Mouse (Mus musculus) limb, embryonic 14.5 days (tissue): ENCODE data around the gene Foxj3. TPM values are rescaled to one million over a fixed set of nuclear protein-coding genes. Genes with fewer than 3 reads are reported as not detected.

Experiments
- ATAC-seq: fragments of 200-750 bp; cut with Nextera tagmentation; 2 replicates; pipeline ENCODE4 v1.8.0; 2017; ENCODE audit warnings: low read depth, moderate number of reproducible peaks, moderate TSS enrichment; ENCODE audit not compliant: low FRiP score
- DNase-seq: peaks from one replicate; pipeline ENCODE4 v3.0.0-alpha.2; 2015; ENCODE audit warnings: low spot score
- H3K27ac ChIP-seq: fragments of 300-500 bp; sonication (generic); replicated peaks from 2 replicates; pipeline ENCODE4 v1.5.1; 2014; ENCODE audit warnings: low read depth, mild to moderate bottlenecking, low read length, moderate library complexity, mixed read lengths
- H3K27me3 ChIP-seq: fragments of 300-500 bp; sonication (generic); 2 replicates; pipeline ENCODE4 v1.6.1; 2014; ENCODE audit warnings: low read length, mixed read lengths; ENCODE audit not compliant: control insufficient read depth, insufficient read depth
- H3K36me3 ChIP-seq: fragments of 300-500 bp; sonication (generic); 2 replicates; pipeline ENCODE4 v1.6.1; 2014; ENCODE audit warnings: mild to moderate bottlenecking, low read length, moderate library complexity, mixed read lengths; ENCODE audit not compliant: control insufficient read depth, insufficient read depth
- H3K4me1 ChIP-seq: fragments of 300-500 bp; sonication (generic); 2 replicates; pipeline ENCODE4 v1.6.1; 2014; ENCODE audit warnings: antibody characterized with exemption, low read length, mixed read lengths; ENCODE audit not compliant: control insufficient read depth, insufficient read depth
- H3K4me2 ChIP-seq: fragments of 300-500 bp; sonication (generic); replicated peaks from 2 replicates; pipeline ENCODE4 v1.6.1; 2014; ENCODE audit warnings: low read depth, mild to moderate bottlenecking, low read length, moderate library complexity; ENCODE audit not compliant: severe bottlenecking
- H3K4me3 ChIP-seq: fragments of 300-500 bp; sonication (generic); replicated peaks from 2 replicates; pipeline ENCODE4 v1.5.1; 2014; ENCODE audit warnings: low read length
- H3K9ac ChIP-seq: fragments of 300-500 bp; sonication (generic); 2 replicates; pipeline ENCODE4 v1.6.1; 2014; ENCODE audit warnings: mild to moderate bottlenecking, low read depth, low read length, moderate library complexity; ENCODE audit not compliant: severe bottlenecking
- H3K9me3 ChIP-seq: fragments of 300-500 bp; sonication (generic); 2 replicates; pipeline ENCODE4 v1.6.1; 2016; ENCODE audit warnings: low read length; ENCODE audit not compliant: control insufficient read depth
- POLR2A ChIP-seq: fragments of 200-500 bp; IDR thresholded peaks from 2 replicates; pipeline ENCODE4 v1.8.0; 2012; ENCODE audit warnings: inconsistent platforms, mild to moderate bottlenecking, moderate library complexity, borderline replicate concordance; ENCODE audit not compliant: insufficient read depth, insufficient read length; ENCODE audit errors: extremely low read depth
- WGBS: fragments of 180-500 bp; shearing (Covaris S2); extraction: QIAGEN DNeasy Blood & Tissue Kit; methylation state at CpG from one replicate; pipeline ENCODE4 v1.1.7; 2014; 5-methylcytosine and 5-hydroxymethylcytosine counted together
- polyA plus RNA-seq, 2 experiments: library from polyadenylated mRNA; depleted of rRNA in 1 of 2; stranded (reverse) in 1 of 2; unstranded in 1 of 2; fragments of >200 nt; fragmentation: Nextera tagmentation in 1 of 2; extraction: Ambion mirVana in 1 of 2; gene quantifications; 2 replicates each; pipeline versions ENCODE4 v1.2.1 to v1.2.3; 2012 to 2014

Gene Foxj3
- polyA plus RNA-seq, 2 experiments: 23.5 to 31.5 TPM

DNA sequence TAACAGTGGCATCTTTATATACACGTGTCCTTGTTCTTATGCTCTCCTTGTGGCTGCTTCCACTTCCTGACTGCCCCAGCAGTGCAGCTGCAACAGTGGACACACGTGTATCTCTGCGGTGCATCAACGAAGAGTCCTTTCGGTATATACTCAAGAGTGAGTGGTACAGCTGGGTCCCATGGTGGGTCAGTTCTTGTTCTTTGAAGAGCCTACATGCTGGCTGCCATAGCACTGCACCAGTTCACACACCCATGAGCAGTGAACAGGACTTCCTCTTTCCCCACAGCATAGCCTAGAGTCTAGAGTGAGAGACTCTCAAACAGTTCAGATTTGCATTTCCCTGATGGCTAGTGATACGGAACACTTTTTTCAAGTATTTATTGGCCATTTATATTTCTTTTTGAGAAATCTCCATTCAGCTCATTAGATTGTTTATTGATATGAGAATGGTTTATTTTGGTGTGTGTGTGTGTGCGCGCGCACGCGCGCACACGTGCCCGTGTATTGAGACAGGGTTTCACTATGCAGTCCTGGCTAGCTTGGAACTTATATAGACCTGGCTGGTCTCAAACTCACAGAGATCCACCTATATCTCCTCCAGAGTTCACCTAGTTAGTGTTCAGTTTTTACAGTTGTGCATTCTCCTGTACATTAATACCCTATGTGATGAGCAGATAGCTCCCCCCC lies 126.7 kb downstream of the Foxj3 start:
- WGBS: 89% methylated on average over 14 of the region's 14 CpGs
- H3K27ac ChIP-seq: no peak overlapping the region
- no peaks in the 10 kb centered on the region for H3K27me3 ChIP-seq
- no peak overlapping the region for H3K9ac ChIP-seq
- H3K9me3 ChIP-seq: no peaks in the 10 kb centered on the region
- H3K4me3 ChIP-seq: no peak overlapping the region
- H3K4me2 ChIP-seq: no peak overlapping the region
- H3K36me3 ChIP-seq: no peaks in the 10 kb centered on the region
- H3K4me1 ChIP-seq: no peaks in the 10 kb centered on the region
- TF ChIP-seq POLR2A: no peak
- DNase-seq (no peak), ATAC-seq (no peak)

DNA sequence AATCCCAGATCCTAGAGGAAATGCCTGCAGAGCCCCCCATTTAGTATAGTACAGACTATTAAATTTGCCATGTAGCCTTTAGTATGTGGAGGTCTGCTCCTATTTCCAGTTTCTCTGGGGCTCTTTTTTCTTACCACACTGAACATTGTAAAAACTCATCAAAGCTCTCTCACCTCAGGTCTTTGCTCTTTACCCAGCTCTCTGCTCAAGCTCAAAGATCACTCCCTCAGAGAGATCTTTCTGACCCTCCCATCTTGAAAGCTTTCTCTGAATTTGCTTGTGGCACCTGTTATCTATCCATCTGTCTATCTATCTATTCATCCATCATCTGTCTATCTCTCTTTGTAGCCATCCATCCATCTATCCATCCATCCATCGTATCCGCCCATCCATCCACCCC lies 128.4 kb downstream of the Foxj3 start:
- DNase-seq: no peak
- Histone ChIP-seq H3K4me3 (no peak overlapping the region), H3K27ac (no peak overlapping the region), H3K36me3 (no peaks in the 10 kb centered on the region), H3K4me2 (no peak overlapping the region), H3K9me3 (no peaks in the 10 kb centered on the region), H3K4me1 (no peaks in the 10 kb centered on the region), H3K27me3 (no peaks in the 10 kb centered on the region), H3K9ac (no peak overlapping the region)
- no peak for ATAC-seq
- WGBS: 92% methylated on average over 2 of the region's 2 CpGs
- no peak for TF ChIP-seq POLR2A

GRCm38 (mm10) chr4:119666116-119666515 lies 129.3 kb downstream of the Foxj3 start:
- no peak overlapping the region for H3K9ac ChIP-seq
- DNase-seq (no peak), ATAC-seq (no peak)
- H3K36me3 ChIP-seq: no peaks in the 10 kb centered on the region
- H3K27ac ChIP-seq: no peak overlapping the region
- H3K27me3 ChIP-seq: no peaks in the 10 kb centered on the region
- H3K4me1 ChIP-seq: no peaks in the 10 kb centered on the region
- no peak for TF ChIP-seq POLR2A
- no peaks in the 10 kb centered on the region for H3K9me3 ChIP-seq
- 53% methylated on average over 8 of the region's 8 CpGs for WGBS
- H3K4me2 ChIP-seq: no peak overlapping the region
- H3K4me3 ChIP-seq: no peak overlapping the region

DNA sequence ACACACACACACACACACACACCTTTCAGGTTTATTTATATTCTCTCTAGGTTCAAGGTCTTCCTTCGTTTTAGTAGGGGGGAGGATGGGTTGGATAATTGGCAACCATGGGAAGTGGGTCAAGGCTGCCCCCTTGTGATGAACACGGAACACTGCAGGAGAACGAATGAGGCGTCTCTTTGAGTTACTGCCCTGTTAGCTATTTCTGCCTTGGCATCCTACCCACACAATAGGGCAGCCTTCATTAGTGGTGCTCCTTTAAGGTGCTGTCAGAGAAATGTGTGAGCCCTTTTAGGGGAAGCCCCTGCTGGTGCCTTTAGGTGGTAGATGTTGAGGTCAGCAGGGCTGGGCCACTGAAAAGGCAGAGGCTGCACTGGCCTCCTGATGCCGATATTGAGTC lies 130.7 kb downstream of the Foxj3 start:
- no peaks in the 10 kb centered on the region for H3K27me3 ChIP-seq
- DNase-seq: no peak
- no peak overlapping the region for H3K4me3 ChIP-seq
- TF ChIP-seq POLR2A: no peak
- H3K4me1 ChIP-seq: no peaks in the 10 kb centered on the region
- no peaks in the 10 kb centered on the region for H3K36me3 ChIP-seq
- H3K27ac ChIP-seq: no peak overlapping the region
- H3K4me2 ChIP-seq: no peak overlapping the region
- 17% methylated on average over 5 of the region's 5 CpGs for WGBS
- no peak for ATAC-seq
- H3K9ac ChIP-seq: no peak overlapping the region
- no peaks in the 10 kb centered on the region for H3K9me3 ChIP-seq

DNA sequence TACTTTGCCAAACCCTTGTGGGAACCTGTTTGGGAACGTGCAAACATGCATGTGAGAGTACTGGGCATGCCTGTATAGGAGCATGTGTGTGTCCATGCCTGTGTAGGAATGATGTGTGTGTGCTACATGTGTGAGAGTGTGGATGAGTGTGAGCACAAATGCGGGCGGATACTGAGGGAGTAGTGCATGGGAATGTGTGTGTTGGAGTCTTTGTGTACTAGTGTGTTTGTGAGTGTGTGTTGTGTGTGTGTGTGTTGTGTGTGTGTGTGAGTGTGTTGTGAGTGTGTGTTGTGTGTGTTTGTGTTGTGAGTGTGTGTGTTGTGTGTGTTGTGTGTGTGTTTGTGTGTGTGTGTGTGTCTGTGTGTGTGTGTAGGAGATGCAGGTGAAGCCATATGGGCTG lies 131.4 kb downstream of the Foxj3 start:
- Histone ChIP-seq H3K27me3 (no peaks in the 10 kb centered on the region), H3K27ac (no peak overlapping the region), H3K36me3 (no peaks in the 10 kb centered on the region), H3K9ac (no peak overlapping the region), H3K4me3 (no peak overlapping the region), H3K4me1 (no peaks in the 10 kb centered on the region), H3K9me3 (no peaks in the 10 kb centered on the region), H3K4me2 (no peak overlapping the region)
- no peak for TF ChIP-seq POLR2A
- WGBS: 90% methylated on average over 3 of the region's 3 CpGs
- DNase-seq (no peak), ATAC-seq (no peak)
